Mouse (Mus musculus): ENCODE measurements around the gene Entpd6.

- TF ChIP-seq CTCF (IDR thresholded peaks at IDR 0.05; ENCODE audit: extremely low read depth, insufficient read depth, insufficient read length, insufficient replicate concordance) (no peak), POLR2A (IDR thresholded peaks at IDR 0.05; ENCODE audit: low read depth, low read length) (no peak)
Measured at GRCm38 (mm10) chr2:150782801-150783200, 34.0 kb downstream of the Entpd6 start.
